In the genomic region with DNA sequence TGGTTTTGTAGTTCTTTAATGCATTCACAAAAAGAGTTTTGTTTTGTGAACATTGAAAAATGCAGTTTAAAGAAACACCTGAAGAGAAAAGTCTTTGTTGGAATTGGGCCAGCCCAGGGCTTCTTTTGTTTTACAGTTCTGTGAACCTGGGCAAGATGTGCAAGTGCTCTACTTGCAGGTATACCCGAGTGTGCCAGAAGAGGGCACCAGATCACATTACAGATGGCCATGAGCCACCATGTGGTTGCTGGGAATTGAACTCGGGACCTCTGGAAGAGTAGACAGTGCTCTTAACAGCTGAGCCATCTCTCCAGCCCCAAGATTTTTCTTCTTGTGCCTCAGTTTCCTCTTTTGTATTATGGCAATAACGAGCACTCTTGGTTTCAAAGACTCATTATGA, we compare ENCODE assay signal across 8 mouse cellular contexts. TPM values are rescaled to one million over a fixed set of nuclear protein-coding genes. Genes with fewer than 3 reads are reported as not detected.
A peak's percentile ranks its signal among the peaks of the same experiment; 100 is the strongest.
DNase-seq lines count a peak whose midpoint lies in the region; ATAC-seq and TF ChIP-seq lines count a peak whose summit lies in the region.

No protein-coding gene starts in this region.

- H3K27me3 ChIP-seq in liver, embryonic 14.5 days (ENCODE audit: control insufficient read depth, insufficient read depth, low read length) = no peaks in the 10 kb centered on the region
- no peaks in the 10 kb centered on the region for H3K27me3 ChIP-seq in splenic B cell, adult 2 months (ENCODE audit: control insufficient read depth, insufficient read depth, low read length, poor library complexity, severe bottlenecking)

- no peaks in the 10 kb centered on the region for H3K9me3 ChIP-seq in liver, embryonic 14.5 days (ENCODE audit: control insufficient read depth, low read length)

- peak; percentile 69 for DNase-seq in adrenal gland, postnatal 14 days
- no peak for DNase-seq in adrenal gland, postnatal 4 days (ENCODE audit: low spot score in 2 of 2)
- DNase-seq in layer of hippocampus, adult 2 months (ENCODE audit: low spot score in 2 of 2) = no peak
- no peak for DNase-seq in layer of hippocampus, adult 9-11 months
- peak; percentile 88 for DNase-seq in ZHBTc4 (ENCODE audit: low read depth, low spot score)
- no peak for DNase-seq in liver, embryonic 14.5 days (ENCODE audit: low read depth in 3 of 3, low spot score in 3 of 3)
- peak; percentile 81 for DNase-seq in splenic B cell, adult 2 months (ENCODE audit: low read depth, low spot score)
- no peak for DNase-seq in ovary, postnatal 10 days (ENCODE audit: low spot score)

- no peak overlapping the region for H3K27ac ChIP-seq in layer of hippocampus, adult 2 months
- H3K27ac ChIP-seq in liver, embryonic 14.5 days = no peak overlapping the region

- no peak overlapping the region for H3K4me2 ChIP-seq in liver, embryonic 14.5 days (ENCODE audit: low read depth)

- H3K4me1 ChIP-seq in liver, embryonic 14.5 days (replicated peaks; ENCODE audit: control insufficient read depth in 2 of 2, insufficient read depth in 2 of 2, low read length in 1 of 2) = peaks cover 1 to 8% of the 10 kb centered on the region in 2 experiments; a peak in 3 of 4 replicates

- WGBS in liver, embryonic 14.5 days (ENCODE audit: insufficient replicate concordance) = 46% methylated on average over 3 of the region's 3 CpGs

- ATAC-seq in liver, embryonic 14.5 days (ENCODE audit: insufficient read depth) = no peak

- no peak overlapping the region for H3K4me3 ChIP-seq in layer of hippocampus, adult 2 months
- H3K4me3 ChIP-seq in liver, embryonic 14.5 days (ENCODE audit: insufficient read depth in 1 of 2, low read depth in 2 of 2, low read length in 2 of 2) = no peak overlapping the region

- no peaks in the 10 kb centered on the region; the same call in 1 of the 2 replicates for H3K36me3 ChIP-seq in liver, embryonic 14.5 days (replicated peaks; ENCODE audit: control insufficient read depth, insufficient read depth, low read depth)
- H3K36me3 ChIP-seq in splenic B cell, adult 2 months (ENCODE audit: control insufficient read depth, insufficient read depth, low read length, poor library complexity, severe bottlenecking) = peaks cover 2% of the 10 kb centered on the region; the same call in 1 of the 2 replicates

- TF ChIP-seq CTCF in layer of hippocampus, adult 2 months (conservative IDR thresholded peaks at IDR 0.05) = peak; percentile 72
- TF ChIP-seq CTCF in liver, embryonic 14.5 days (IDR thresholded peaks at IDR 0.05; ENCODE audit: low read depth) = peak; percentile 76

- TF ChIP-seq EP300 in liver, embryonic 14.5 days (IDR thresholded peaks at IDR 0.05; ENCODE audit: low read depth) = no peak

- H3K9ac ChIP-seq in liver, embryonic 14.5 days (replicated peaks) = no peak overlapping the region

RNA-seq across cellular contexts. Expression of gene Kat8, which starts 5.9 kb away (rescaled TPM):
- total RNA-seq in adrenal gland, postnatal 14 days (2021) = 24.0 and 25.5 TPM in 2 replicates
- total RNA-seq in adrenal gland, postnatal 4 days (2021) = 10 to 100 TPM; 27.5 to 30.8 TPM
- total RNA-seq in layer of hippocampus, adult 2 months (2021) = 10 to 100 TPM; 31.7 to 34.3 TPM
- polyA plus RNA-seq in liver, embryonic 14.5 days (2012; rRNA removed) = 9.6 and 13.7 TPM in 2 replicates
- 15.7 and 17.6 TPM in 2 replicates for polyA plus RNA-seq in liver, embryonic 14.5 days (2014; fragmentation: Nextera tagmentation; extraction: Ambion mirVana)

RNA-seq across cellular contexts. Expression of gene Prss8, which starts 11.7 kb away (rescaled TPM):
- total RNA-seq in adrenal gland, postnatal 14 days (2021) = 0.22 and 0.30 TPM in 2 replicates
- 10 to 100 TPM in 1 of 2 experiments, 1 to 10 TPM in 1; 1.2 to 13.9 TPM for total RNA-seq in adrenal gland, postnatal 4 days (2021)
- total RNA-seq in layer of hippocampus, adult 2 months (2021) = under 1 TPM; 0.20 to 0.66 TPM
- 8.3 and 12.6 TPM in 2 replicates for polyA plus RNA-seq in liver, embryonic 14.5 days (2012; rRNA removed)
- polyA plus RNA-seq in liver, embryonic 14.5 days (2014; fragmentation: Nextera tagmentation; extraction: Ambion mirVana) = 9.8 and 10.3 TPM in 2 replicates

RNA-seq across cellular contexts. Expression of gene Bckdk, which starts 14.3 kb away (rescaled TPM):
- total RNA-seq in adrenal gland, postnatal 14 days (2021) = 130 and 135 TPM in 2 replicates
- 100 to 1,000 TPM; 105 to 112 TPM for total RNA-seq in adrenal gland, postnatal 4 days (2021)
- 10 to 100 TPM; 36.9 to 41.7 TPM for total RNA-seq in layer of hippocampus, adult 2 months (2021)
- 28.0 and 29.7 TPM in 2 replicates for polyA plus RNA-seq in liver, embryonic 14.5 days (2012; rRNA removed)
- polyA plus RNA-seq in liver, embryonic 14.5 days (2014; fragmentation: Nextera tagmentation; extraction: Ambion mirVana) = 68.3 and 76.0 TPM in 2 replicates

RNA-seq across cellular contexts. Expression of gene Vkorc1, which starts 22.8 kb away (rescaled TPM):
- 60.7 and 92.8 TPM in 2 replicates for total RNA-seq in adrenal gland, postnatal 14 days (2021)
- 10 to 100 TPM; 71.8 to 93.6 TPM for total RNA-seq in adrenal gland, postnatal 4 days (2021)
- 10 to 100 TPM; 26.3 to 26.6 TPM for total RNA-seq in layer of hippocampus, adult 2 months (2021)
- polyA plus RNA-seq in liver, embryonic 14.5 days (2012; rRNA removed) = 74.0 and 104 TPM in 2 replicates
- polyA plus RNA-seq in liver, embryonic 14.5 days (2014; fragmentation: Nextera tagmentation; extraction: Ambion mirVana) = 107 and 116 TPM in 2 replicates

RNA-seq across cellular contexts. Expression of gene Gm21974, which starts 22.9 kb away (rescaled TPM):
- total RNA-seq in adrenal gland, postnatal 14 days (2021) = not detected in 2 replicates
- total RNA-seq in adrenal gland, postnatal 4 days (2021) = not detected
- not detected for total RNA-seq in layer of hippocampus, adult 2 months (2021)
- not detected in 2 replicates for polyA plus RNA-seq in liver, embryonic 14.5 days (2012; rRNA removed)
- not detected in 2 replicates for polyA plus RNA-seq in liver, embryonic 14.5 days (2014; fragmentation: Nextera tagmentation; extraction: Ambion mirVana)

Comparison
In these comparisons a context has a peak if more than half of its experiments do, and no peak if none do; other contexts are left out.
1. DNase-seq: peak in adrenal gland, postnatal 14 days (single experiment), ZHBTc4 (single experiment) and splenic B cell, adult 2 months (single experiment); none in adrenal gland, postnatal 4 days (0 of 2), layer of hippocampus, adult 2 months (0 of 2), layer of hippocampus, adult 9-11 months (single experiment), liver, embryonic 14.5 days (0 of 3) and ovary, postnatal 10 days (single experiment).